Mouse (Mus musculus) mature B cell (primary cell): Measurements from ENCODE around the gene Nusap1.
"Not testable (repeated sequence)": the region's sequence is repeated elsewhere in the genome, so short reads cannot be mapped to it uniquely, and the experiment has no call there.

Experiments
- in situ Hi-C: fragments of 300-500 bp; cut with MboI; formaldehyde crosslinking; loops from 2 replicates; pipeline ENCODE4 v1.14.3; 2019

The Nusap1 gene

GRCm38 (mm10) chr2:119618199-119618982, at the start of gene Nusap1, which contains the start of gene Oip5:
TSS of gene Nusap1 (plus strand) at chr2:119618298.
TSS of gene Oip5 (minus strand) at chr2:119618469.
- in situ Hi-C loops: no loop called here

GRCm38 (mm10) chr2:119572471-119572870, 45.6 kb upstream of the Nusap1 start:
- in situ Hi-C loops: no loop called here

- in situ Hi-C loops: no loop called here
Observed at GRCm38 (mm10) chr2:119581571-119581970, 36.5 kb upstream of the Nusap1 start.

GRCm38 (mm10) chr2:119583439-119583838, 34.7 kb upstream of the Nusap1 start:
- in situ Hi-C loops: no loop called here

GRCm38 (mm10) chr2:119584282-119584681, 33.8 kb upstream of the Nusap1 start:
- in situ Hi-C loops: no loop called here

GRCm38 (mm10) chr2:119587383-119587782, 30.7 kb upstream of the Nusap1 start:
- in situ Hi-C loops: no loop called here

- in situ Hi-C loops: loop anchor here (5.0 kb wide), 1 partner anchor 49 kb away; no protein-coding TSS in a partner anchor
Observed at GRCm38 (mm10) chr2:119591247-119591646, 26.9 kb upstream of the Nusap1 start.

- in situ Hi-C loops: loop anchor here (5.0 kb wide), 1 partner anchor 51 kb away; no protein-coding TSS in a partner anchor
Observed at GRCm38 (mm10) chr2:119593765-119594112, 24.4 kb upstream of the Nusap1 start.

- in situ Hi-C loops: loop anchor here (5.0 kb wide), 1 partner anchor 52 kb away; no protein-coding TSS in a partner anchor
Observed at GRCm38 (mm10) chr2:119594113-119594981, 23.8 kb upstream of the Nusap1 start.

GRCm38 (mm10) chr2:119595308-119595707, 22.8 kb upstream of the Nusap1 start:
- in situ Hi-C loops: no loop called here

GRCm38 (mm10) chr2:119596781-119597330, 21.2 kb upstream of the Nusap1 start:
- in situ Hi-C loops: no loop called here

- in situ Hi-C loops: no loop called here
Observed at GRCm38 (mm10) chr2:119601027-119601426, 17.1 kb upstream of the Nusap1 start.

- in situ Hi-C loops: not testable (repeated sequence)
Observed at GRCm38 (mm10) chr2:119601575-119601974, 16.5 kb upstream of the Nusap1 start.

- in situ Hi-C loops: no loop called here
Observed at GRCm38 (mm10) chr2:119602488-119602887, 15.6 kb upstream of the Nusap1 start.

GRCm38 (mm10) chr2:119603909-119604308, 14.2 kb upstream of the Nusap1 start:
- in situ Hi-C loops: no loop called here

- in situ Hi-C loops: no loop called here
Observed at GRCm38 (mm10) chr2:119605361-119605973, 12.6 kb upstream of the Nusap1 start.

GRCm38 (mm10) chr2:119607023-119607422, 11.1 kb upstream of the Nusap1 start:
- in situ Hi-C loops: no loop called here

GRCm38 (mm10) chr2:119617841-119618198, 278 bp upstream of the Nusap1 start:
- in situ Hi-C loops: no loop called here

GRCm38 (mm10) chr2:119619002-119619401, 904 bp downstream of the Nusap1 start:
- in situ Hi-C loops: not testable (repeated sequence)

GRCm38 (mm10) chr2:119621302-119621701, 3.2 kb downstream of the Nusap1 start:
- in situ Hi-C loops: no loop called here

- in situ Hi-C loops: no loop called here
Observed at GRCm38 (mm10) chr2:119636781-119637180, 18.7 kb downstream of the Nusap1 start.
